Mouse (Mus musculus) adrenal gland, adult (tissue): Measurements from ENCODE around the gene Gja4.

Experiments used
- DNase-seq, 2 experiments: peaks; one replicate each; pipeline ENCODE4 v3.0.0; 2022 to 2023; ENCODE audit warnings: low spot score in 1 of 2; ENCODE audit not compliant: inconsistent age in 2 of 2

The Gja4 gene

DNA sequence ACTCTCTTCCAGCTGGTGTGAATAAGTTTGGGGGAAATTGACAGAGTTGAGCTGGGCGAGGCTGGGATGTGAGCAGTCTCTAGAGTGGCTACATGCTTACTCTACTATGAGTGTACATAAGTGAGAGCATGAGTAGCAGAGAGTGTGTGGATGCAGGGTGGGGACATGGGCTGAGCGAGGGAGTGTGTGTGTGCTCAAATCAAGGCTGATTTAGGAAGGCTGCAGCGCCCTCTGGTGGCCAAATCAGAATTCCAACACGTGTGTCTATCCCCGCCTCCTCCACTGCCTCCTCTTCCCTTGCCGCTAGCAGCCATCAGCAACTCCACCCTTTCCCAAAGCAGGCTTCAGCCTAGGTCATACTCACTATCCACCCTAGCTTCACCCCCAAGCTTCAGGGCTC is 10.9 kb upstream of the Gja4 start:
- peak; percentile 70 to 88 for DNase-seq

DNA sequence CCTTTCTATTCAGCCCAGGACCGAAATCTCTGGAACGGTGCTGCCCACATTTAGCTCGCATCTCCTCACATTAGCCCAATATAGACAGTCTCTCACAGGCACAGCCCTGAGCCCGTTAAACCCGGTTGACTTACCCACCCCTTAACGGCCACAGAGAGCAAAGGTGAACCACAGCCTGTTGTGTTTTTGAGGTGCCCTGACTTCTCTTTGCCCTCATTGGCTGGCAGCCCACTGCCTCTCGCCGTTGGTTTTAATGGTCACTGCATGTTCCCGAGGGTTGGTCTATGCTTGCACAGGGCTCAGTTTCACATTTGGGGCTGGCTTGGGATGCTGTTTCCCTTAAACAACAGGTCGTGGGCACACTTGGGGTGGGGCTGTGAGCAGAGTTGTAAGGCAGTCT is 10.5 kb upstream of the Gja4 start:
- peak in 1 of 2 experiments; percentile 18 for DNase-seq

DNA sequence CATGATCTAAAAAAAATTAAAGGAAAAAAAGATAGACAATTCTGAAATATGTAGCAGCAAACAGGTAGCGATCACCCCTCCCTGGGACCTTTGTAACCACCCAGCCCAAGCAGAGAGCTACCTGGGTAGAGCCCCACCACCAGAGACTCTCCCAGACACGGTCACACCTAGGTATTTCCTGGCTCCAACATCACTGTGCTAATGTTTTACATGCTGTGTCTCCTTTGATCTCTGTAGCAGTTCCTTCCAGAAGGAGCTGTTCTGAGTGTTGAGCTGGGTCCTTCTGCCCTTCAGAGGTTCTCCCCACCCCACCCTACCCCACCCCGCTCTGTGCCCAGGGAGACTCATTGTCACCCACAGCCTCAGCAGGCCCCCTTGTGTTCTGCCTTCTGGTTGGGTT is 9.8 kb upstream of the Gja4 start:
- DNase-seq, result no peak

DNA sequence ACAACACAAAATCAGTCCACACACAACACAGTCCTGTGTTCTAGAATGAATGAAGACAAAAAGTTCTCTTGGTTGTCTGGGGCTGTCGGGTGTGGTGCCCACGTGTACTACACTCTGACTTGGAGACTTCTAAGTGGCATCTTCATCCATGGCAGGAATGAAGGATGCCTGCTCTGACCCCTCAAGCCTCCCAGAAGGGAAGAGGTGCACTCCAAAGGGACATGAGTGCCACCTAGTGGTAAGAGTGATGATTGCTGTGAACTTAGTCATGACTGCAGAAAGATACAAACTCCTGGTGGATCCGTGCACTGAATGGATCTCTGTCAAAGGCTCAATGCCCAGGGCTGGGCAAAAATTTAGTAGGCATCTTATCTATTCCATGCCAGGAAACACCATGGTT is 5.8 kb upstream of the Gja4 start:
- peak; percentile 60 to 90 for DNase-seq

DNA sequence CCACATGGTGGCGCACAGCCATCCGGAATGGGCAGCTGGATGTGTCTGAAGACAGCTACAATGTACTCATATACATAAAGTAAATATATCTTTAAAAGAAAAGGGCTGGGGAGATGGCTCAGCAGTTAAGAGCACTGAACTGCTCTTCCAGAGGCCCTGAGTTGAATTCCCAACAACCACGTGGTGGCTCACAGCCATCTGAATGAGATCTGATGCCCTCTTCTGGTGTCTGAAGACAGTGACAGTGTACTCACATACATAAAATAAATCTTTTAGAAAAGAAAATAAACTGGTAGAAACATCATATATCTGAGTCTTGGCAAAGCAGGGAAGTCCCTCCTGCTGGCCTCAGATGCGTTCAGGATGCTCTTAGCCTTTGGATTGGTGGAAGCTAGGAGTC is 3.3 kb upstream of the Gja4 start:
- DNase-seq, result peak in 1 of 2 experiments; percentile 50

DNA sequence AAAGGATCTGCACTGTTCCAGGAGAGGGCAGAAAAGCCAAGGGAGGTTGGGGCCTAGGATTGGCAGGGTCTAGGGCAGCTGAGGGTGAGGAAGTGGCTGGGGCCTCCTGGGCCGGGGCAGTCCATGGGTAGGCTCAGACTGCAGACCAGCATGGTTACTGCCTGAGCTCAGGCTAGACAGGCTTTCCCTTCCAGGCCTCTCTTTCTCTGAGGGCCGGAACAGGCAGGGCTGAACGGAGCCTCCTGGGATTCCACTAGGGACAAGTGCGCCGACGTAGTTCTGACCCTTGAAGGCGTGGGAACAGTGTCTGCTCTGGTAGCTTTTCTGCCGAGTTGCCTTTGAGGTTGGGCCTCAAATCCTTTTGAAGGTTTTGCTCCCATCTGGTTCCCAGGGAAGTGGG is 1.9 kb upstream of the Gja4 start:
- DNase-seq, result no peak

DNA sequence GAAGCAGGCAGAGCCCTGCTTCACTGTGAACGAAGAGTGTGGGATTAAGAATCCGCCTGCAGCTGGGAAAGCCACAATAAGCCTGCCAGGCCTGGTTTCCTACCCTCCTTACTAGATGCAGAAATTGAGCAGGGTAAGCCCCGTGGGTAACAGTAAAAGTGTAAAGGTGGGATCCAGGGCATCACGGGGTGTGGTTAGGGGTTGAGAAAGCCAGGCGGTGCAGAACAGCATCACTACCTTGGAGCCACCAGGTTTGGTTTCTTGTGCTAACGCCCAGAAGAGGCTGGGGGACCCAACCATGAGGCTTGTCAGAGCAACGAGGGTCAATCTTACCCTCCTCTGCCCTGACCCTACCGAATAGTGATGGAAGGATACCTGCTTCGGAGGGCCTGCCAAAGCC is 746 bp upstream of the Gja4 start:
- DNase-seq, result peak in 1 of 2 experiments; percentile 20

DNA sequence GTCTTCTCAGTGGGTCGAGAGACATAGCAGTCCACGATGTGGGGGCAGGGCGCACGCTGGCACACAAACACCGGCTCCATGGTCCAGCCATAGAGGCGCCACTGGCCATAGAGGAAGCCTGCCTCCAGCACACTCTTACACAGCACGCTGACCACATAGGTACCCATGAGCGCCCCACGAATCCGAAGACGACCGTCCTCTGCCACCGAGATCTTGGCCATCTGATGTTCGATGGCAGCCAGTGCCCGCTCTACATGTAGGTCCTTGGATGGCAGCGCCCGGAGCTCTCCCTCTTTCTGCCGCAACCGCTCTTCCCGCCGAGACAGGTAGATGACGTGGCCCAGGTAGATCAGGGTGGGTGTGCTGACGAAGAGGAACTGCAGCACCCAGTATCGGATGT is 1.5 kb downstream of the Gja4 start:
- DNase-seq, result no peak

DNA sequence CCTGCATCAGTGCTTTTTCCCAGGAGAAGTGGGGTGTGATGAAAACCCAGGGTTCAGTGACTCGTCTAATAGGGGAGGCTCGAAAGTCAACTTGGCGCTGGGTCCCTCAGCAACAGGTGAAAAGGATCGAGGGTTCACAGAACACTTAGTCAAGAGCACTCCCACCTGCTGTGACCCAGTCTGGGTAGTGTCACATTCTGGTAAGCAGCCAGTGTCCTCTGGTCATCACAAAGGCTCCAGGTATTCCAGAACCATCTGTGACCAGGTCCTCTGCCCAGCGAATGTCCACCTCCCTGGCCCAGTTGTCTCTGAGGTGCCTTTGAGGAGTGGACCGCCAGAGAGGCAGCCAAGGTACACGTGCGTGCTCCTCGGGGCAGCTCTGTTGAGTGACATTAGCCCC is 2.3 kb downstream of the Gja4 start:
- DNase-seq, result no peak

DNA sequence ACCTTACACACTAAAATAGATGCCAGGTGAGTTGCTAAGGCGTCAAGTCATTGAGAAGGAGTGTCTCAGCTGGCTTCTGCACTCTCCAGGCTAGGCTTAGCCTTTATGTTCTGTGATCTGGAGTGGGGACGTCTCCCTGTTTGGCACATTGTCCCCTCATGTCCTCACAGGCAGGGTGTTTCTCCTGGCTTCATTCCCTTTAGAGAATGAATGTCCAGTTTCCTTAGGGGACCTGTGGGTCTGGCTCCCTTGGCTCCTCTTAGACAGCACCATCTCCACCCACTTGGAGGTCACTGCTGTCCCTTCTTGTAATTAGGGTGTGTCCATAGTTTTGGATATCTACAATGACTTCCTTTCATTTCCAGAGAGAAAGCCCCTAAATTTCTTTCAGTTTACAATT is 6.9 kb downstream of the Gja4 start:
- no peak for DNase-seq

DNA sequence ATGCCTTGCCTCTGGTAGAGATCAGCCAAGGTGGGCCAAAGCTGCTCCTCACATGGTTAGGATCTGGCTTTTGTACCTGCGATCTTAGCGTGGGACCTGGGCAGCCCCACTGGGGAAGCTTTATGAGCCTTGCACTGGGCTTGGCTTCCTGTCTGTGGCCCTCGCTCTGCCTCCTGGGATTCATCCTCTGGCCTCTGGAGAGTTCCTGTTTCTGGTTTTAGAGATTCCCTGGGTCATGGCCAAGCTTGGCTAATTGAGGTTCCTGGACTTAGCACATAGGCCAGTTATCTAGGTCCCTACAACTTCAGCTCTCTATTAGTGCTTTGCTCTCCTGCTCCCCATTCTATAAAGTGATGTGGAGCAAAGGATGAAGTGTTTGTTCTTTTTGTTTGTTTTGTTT is 10.0 kb downstream of the Gja4 start:
- peak in 1 of 2 experiments; percentile 33 for DNase-seq

DNA sequence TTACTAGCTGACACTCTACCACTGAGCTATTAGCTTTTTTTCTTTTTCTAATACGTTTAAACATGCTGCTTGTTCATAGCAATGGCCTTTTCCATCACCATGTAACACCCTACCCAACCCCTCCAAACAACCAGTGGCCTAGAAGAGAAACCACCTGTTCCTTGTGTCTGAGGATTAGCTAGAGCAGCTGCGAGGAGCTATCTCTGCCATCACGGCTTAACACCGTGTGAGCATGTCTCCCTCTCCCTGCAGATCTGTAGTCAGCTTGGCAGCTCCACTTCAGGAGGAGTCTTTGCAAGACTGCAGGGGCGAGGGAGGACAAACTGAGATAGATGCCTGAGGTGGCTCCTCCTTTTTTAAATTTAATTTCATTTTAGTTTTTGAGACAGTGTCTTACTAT is 13.3 kb downstream of the Gja4 start:
- no peak for DNase-seq

DNA sequence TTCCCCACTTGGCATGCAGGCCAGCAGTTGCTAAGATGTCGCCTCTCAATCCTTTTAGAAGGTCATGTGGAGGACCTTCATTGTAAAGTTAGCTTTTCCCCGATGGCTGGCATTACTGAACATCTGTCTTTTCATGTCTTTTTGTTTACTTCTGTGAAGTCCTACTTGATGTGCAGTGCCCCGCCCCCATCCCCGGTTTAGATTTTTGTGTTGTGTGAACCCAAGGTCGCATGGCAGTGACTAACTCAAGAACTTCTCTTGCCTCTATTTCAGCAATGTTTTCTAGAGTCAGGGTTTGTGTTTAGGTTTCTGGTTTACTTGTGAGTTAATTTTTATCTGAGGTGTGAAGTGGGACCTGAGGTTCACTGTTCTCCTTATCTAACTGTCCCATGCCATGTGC is 21.2 kb downstream of the Gja4 start:
- DNase-seq, result peak in 1 of 2 experiments; percentile 62

DNA sequence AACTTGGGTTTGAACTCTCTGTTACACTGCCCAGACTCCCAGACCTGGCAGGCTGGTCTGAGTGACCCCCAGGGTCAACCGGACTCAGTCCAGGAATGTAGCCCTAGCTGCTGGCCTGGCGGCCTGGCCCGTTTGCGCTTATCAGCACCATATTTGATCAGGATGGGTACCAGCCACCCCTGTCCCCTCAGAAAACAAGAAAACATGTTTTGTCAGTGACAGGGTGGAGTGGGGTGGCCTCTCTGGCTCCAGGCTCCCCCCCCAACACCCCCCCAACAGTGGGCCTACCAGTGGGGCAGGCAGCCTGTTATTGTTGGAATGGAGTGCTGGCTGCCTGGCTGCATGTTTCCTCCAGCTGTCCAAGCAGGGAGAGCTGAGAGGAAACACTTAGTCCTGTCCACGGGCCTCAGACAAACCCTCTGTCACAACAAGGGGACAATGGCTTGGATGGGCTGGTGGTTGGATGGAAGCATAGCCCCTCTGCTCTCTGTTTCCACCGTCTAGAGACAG is 24.7 kb downstream of the Gja4 start:
- peak; percentile 14 to 40 for DNase-seq

DNA sequence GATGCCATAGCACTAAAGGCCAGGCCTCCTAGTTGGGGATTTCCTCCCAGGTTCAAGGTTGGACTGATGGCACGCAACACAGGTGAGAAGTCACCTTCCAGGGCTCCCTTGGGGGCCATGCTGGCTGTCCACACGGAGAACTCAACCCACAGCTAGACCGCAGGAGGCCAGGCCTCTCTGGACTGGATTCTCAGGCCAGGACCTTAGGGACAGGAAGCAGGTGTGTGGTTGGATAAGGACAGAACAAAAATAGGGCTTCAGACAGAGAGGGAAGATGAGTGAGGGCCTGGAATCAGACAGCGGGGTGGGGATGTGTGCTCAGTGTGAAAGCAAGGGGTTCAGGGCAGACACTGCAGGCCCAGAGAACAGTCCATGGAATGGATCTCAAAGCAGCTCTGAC is 26.9 kb downstream of the Gja4 start:
- no peak for DNase-seq

DNA sequence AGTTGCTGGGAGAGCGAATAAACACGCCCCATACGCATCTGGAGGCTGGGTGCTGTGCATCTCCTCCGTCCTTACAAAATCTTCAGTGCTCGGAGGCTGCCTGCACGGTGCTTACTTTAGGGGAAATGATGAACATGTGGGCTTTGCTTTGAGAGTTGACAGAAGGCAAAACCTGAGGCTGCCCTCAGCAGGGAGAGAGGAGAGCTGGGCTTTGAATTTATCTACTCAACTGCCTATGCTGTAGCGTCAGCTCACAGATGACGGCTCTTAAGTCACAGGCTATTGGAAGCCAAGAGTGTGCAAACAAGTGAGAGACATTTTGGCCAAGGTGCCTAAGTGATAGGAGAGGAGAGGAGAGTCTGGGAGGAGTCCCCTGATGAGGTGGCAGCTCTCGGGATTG is 34.6 kb downstream of the Gja4 start:
- DNase-seq, result no peak

DNA sequence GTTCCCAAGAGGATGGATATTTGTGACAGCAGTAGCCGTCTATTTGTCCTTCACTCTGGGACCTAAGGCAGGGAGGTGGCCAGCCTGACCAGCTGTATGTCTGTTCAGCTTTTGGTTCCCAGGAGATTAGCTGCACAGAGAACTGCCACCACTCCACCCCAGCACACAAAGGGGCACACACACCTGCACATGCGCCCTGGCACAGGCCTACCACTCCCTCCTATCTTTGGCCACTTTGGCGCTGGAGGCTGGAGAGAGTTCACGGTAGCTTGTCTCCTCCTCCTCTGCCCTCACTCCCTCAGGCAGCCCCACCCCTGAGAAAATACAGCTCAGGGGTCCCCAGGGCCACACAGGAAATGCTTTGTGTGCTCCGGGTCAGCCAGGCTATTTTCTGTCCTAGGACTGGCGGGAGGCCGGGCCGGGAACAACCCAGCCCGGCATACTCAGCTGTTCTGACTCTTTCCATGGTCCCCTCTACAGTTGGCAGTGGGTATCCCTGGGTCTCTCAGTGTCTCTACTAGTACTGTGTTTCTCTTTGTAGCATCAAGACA is 35.3 kb downstream of the Gja4 start:
- peak; percentile 37 to 43 for DNase-seq

DNA sequence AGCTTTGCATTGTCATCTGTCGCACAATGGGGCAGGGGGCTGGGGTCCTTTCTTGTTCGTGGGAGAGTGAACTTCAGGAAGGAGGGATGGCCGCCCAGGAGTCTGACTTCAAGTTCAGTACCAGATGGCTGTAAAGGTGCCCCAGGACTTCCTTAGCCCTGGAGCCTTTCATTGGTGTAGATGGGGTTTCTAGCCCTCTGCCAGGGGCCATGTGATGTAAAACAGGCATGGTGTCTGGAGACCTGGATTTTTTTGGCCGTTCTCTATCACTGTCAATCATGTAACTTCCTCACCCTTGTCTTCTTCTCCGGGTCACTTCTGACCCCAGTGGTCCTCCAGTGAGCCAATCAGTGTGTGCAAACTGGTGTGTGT is 49.7 kb downstream of the Gja4 start:
- no peak for DNase-seq

DNA sequence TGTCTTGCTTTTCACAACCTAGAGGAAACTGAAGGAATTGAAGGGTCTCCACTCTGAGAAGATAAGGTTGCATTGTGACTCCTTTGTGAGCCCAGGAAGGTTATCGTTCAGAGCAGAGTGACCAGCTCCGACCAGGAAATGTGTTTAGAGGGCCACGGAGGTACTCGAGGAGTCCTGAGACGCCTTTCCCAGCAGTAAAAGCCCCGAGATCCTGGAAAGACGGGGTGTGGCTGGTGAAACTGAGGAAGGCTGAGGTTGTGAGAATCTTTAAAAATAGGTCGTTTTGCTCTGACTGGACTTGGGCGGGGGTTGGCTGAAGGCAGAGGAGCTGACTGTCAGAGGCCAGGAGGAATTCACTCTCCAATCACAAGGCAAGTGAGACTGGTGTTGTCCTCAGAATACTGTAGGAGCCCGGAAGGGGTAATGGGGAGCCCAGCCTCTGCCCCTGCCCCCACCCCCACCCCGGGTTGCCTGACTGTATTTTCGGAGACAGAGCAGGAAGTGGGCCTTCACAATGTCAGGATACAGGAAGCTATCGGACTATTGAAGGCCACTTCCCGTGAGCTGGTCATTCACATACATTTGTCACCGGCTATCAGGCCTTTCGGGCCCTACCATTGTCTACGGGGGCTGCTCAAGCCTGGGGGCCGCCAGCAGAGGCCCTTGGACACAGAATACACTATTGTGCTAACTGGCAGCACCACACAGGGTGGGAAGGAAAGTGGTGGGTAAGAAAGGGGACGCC is 50.2 kb downstream of the Gja4 start:
- DNase-seq, result no peak

DNA sequence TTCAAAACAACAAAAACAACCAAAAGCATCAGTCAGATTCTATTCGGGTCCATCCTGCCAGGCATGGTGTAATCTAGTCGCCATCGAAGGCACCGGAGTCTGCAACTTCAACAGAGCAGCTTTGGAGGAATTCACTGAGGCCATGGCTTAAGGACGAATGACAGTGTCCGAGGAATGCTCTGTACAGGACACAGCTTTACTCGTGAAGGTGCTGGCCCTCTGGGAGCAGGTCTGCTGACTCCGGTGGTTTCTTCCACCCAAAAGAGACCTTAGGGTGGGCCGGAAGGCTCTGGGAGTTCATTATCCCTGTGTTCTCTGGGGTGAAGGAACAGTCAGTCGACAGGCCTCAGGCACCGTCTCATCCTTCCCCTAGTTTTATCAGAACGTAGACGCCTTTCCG is 52.2 kb downstream of the Gja4 start:
- DNase-seq, result no peak
